Mouse (Mus musculus) CH12.LX (cell line): ENCODE measurements at regions not wholly inside any gene's neighbourhood (a gene's known extent, or its start where the extent isn't known, plus 50 kb on each side); places are given as distances from the start of the nearest gene placed in this dataset.

ENCODE experiments used
- CTCF ChIP-seq, 2 experiments: IDR thresholded peaks in 1 of 2; conservative IDR thresholded peaks in 1 of 2; 2 replicates each; pipeline ENCODE4 v1.5.1; 2011 to 2012; ENCODE audit warnings: low read depth in 2 of 2, low read length in 2 of 2, improper control_type of control experiment in 1 of 2, inconsistent platforms in 1 of 2, mild to moderate bottlenecking in 1 of 2, moderate library complexity in 1 of 2
- JUND ChIP-seq: conservative IDR thresholded peaks from 2 replicates; pipeline ENCODE4 v1.6.1; 2011; ENCODE audit warnings: low read depth, low read length, improper control_type of control experiment
- POLR2A ChIP-seq: IDR thresholded peaks from 2 replicates; pipeline ENCODE4 v1.6.1; 2011; ENCODE audit warnings: low read depth, mild to moderate bottlenecking, improper control_type of control experiment, low read length

- TF ChIP-seq JUND (no peak), CTCF (conservative IDR thresholded peaks at IDR 0.05 in 1 of 2, IDR thresholded peaks at IDR 0.05 in 1 of 2; ENCODE audit: low read depth in 2 of 2, low read length in 2 of 2) (no peak), POLR2A (no peak)
Observed at GRCm38 (mm10) chr12:50980800-50981199, 331.9 kb upstream of the Prkd1 start.
